Mouse (Mus musculus) spleen, postnatal 0 days (tissue): ENCODE results near the gene Elovl4. TPM values are rescaled to one million over a fixed set of nuclear protein-coding genes. Genes with fewer than 3 reads are reported as not detected.

Experiments used
- polyA plus RNA-seq: library from polyadenylated mRNA; unstranded; fragments of >200 nt; fragmentation: Nextera tagmentation; extraction: Ambion mirVana; gene quantifications from 2 replicates; pipeline ENCODE4 v1.2.1, GENCODE M21; 2015

Elovl4 gene
- 0.23 and 0.42 TPM in 2 replicates for polyA plus RNA-seq

DNA sequence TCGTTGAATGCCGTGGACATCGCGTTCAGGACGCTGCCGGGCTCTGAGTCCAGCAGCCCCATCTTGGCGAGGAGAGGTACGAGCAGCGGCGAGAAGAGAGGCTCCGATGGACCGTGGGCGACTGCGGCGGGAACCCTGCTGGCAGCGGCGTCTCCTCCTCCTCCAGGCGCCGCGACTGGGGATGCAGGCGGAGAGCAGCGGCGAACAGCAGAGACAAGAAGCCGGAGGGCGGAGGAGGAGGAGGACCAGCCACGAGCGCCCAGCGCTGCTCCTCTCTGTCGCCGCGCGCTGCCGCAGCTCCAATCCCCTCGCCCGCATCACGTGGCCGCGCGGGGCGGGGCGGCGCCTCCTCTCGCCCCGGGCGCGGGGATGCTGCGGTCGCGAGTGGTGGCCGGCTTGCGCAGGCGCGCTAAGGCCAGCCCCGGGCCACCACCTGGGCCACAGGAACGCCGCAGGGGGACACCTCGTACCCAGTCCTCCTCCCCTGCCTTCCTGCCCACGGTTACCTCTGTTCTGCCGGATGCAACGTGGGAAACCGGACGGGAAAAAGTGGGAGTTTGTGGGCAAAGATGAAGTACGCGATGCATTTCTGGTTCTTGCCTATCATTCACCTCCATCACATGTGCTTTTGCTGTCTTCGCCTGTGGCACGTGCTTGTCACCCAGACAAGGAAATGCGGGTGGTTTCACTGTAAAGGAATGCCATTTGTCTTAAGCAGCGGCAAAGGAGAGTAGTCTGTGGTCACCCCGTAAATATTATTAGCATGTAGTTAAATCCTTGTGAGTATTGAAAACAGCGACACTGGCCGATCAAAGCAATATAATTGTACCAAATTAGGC is at the start of gene Elovl4:
Elovl4 (minus strand) TSS at position 301 of the 839 bp plus-strand sequence.

DNA sequence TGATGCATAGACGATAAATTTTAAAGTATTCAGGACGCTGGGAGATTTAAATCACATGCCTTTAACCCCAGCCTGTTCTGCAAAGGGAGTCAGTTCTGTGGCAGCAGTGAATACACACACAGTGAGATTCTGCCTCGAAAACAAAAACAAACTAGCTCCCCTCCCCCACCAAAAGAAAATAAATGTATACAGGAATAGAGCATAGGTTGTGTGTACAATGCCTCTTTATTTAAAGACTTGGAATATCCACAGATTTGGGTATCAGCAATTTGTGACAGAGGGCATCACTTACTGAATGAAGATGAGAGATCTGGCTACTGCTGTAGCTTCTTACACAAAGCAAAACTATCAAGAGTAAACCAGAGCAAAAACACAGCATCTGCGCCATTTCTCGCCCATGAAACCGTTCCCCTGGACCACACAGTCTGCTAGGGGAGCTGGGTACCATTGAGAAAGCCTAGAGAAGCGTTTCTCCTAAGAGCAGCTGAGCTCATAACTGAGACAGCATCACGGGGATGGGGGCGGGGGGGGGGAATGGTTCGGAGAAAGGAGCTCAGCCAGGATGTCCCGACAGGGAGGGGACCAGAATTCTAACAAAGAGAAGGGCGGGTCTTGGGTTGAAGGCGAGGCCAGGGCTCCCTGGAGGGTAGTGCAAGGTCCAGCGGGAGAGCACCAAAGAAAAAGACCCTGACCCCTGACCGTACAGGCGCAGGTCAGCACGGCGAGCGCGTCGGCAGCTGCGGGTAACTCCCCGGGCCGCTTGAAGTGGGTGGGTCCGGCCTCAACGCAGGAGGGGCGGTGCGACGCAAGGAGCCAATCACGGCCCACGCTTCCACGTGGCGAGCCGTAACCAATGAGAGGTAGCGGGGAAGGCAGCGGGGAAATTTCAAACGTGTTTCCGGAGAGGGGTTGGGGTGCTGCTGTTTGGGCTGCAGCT is 28.0 kb upstream of the Elovl4 start, which contains the start of gene Ttk:
Ttk (plus strand) TSS at position 879 of the 937 bp plus-strand sequence.

Other genes with a start within 250 kb of the Elovl4 start
- gene Ttk, start 28.4 kb upstream of the Elovl4 start, polyA plus RNA-seq, result 15.3 and 17.5 TPM in 2 replicates
- gene Bckdhb, start 118.9 kb upstream of the Elovl4 start, polyA plus RNA-seq, result 9.0 and 10.4 TPM in 2 replicates